Mouse (Mus musculus) cortical plate, adult 2 months (tissue): Measurements from ENCODE around the gene Macrod2. TPM values are rescaled to one million over a fixed set of nuclear protein-coding genes. Genes with fewer than 3 reads are reported as not detected.

Experiments used
- H3K27ac ChIP-seq: fragments of 200-500 bp; 2 replicates; pipeline ENCODE4 v1.5.1; 2012; ENCODE audit warnings: low read length, control low read depth, inconsistent platforms; ENCODE audit not compliant: insufficient read depth
- H3K4me1 ChIP-seq: fragments of 200-500 bp; 2 replicates; pipeline ENCODE4 v1.6.1; 2011; ENCODE audit warnings: low read length; ENCODE audit not compliant: control insufficient read depth, insufficient read depth
- H3K4me3 ChIP-seq: fragments of 200-500 bp; 2 replicates; pipeline ENCODE4 v1.5.1; 2011; ENCODE audit warnings: mild to moderate bottlenecking, low read length, control low read depth; ENCODE audit not compliant: insufficient read depth
- CTCF ChIP-seq: fragments of 200-500 bp; IDR thresholded peaks from 2 replicates; pipeline ENCODE4 v1.5.1; 2011; ENCODE audit warnings: mild to moderate bottlenecking, control low read depth, low read length; ENCODE audit not compliant: insufficient read depth; ENCODE audit errors: extremely low read depth
- POLR2A ChIP-seq: fragments of 200-500 bp; IDR thresholded peaks from 2 replicates; pipeline ENCODE4 v1.6.1; 2011; ENCODE audit warnings: mild to moderate bottlenecking, low read length, control low read depth; ENCODE audit not compliant: insufficient read depth; ENCODE audit errors: extremely low read depth
- polyA plus RNA-seq: library from polyadenylated mRNA; depleted of rRNA; stranded (reverse); fragments of >200 nt; gene quantifications from 2 replicates; pipeline ENCODE4 v1.2.3, GENCODE M21; 2012

Gene Macrod2
- polyA plus RNA-seq, 1 experiment = 20.3 TPM

DNA sequence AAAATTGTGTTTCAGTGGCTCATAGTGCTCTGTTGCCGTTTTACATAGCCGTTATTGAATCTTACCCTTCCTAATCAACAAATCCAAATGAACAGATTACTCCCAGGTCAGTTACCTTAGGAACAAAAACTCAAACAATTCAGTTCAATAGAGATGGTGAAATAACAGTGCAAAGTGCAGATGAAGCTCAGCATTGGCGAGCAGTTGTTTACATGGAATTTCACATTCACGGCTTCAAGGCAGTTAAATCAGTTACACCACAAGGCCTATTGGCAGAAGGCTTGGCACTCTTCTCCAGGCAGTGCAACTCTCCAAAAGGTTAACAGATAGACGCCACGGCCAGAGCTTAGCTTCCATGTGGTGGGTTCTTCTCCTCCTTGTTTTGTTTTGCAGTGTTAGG lies 377.7 kb downstream of the Macrod2 start:
- H3K4me1 ChIP-seq = peaks cover 4% of the 10 kb centered on the region

DNA sequence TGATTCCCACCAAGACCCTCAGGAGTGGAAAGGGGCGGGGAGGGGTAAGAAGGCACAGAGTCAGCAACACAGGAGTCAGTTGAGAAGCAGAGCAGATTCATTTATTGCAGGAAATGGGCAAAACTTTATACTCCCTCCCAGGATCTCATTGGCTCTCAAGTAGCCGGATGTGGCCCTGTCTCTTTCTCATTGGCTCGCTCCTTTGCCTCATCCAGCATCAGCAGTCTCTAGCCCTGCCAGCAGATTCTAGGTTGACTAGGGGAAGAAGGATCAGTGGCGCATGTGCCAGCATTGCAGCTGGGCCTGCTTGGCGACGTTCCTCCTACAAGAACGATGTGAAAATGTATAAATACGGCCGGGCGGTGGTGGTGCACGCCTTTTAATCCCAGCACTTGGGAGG lies 378.3 kb downstream of the Macrod2 start:
- Histone ChIP-seq H3K27ac (no peak overlapping the region), H3K4me1 (peaks cover 4% of the 10 kb centered on the region), H3K4me3 (no peak overlapping the region)
- TF ChIP-seq CTCF (no peak), POLR2A (no peak)

More for the DNA sequence above, 377.7 kb downstream of the Macrod2 start:
- no peak for TF ChIP-seq CTCF
- no peak for TF ChIP-seq POLR2A
- Histone ChIP-seq H3K27ac (no peak overlapping the region), H3K4me3 (no peak overlapping the region)

DNA sequence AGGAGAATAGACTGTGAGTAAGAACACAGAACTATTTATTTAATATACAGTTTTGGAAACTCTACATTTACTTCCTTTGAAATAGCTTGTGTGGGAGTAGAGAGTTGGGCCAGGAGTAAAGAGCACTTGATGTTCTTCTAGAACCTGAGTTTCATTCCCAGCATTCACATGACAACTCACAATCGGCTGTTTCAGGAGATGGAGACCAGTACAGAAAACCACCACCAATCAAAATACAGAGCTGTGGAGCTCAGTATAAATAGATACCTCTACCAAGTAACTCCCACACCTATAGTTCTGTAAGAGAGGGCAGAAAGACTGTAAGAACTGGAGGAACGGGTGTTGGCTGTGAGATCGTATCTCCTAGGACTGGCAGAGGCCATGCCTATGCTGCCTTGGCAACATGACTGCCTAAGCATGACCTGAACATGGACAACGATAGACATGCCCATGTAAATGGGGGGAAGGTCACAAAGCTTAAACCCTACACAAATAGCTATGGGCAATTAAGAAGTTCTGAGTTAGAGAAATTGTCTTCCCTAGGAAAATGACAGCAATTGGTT lies 379.8 kb downstream of the Macrod2 start:
- TF ChIP-seq CTCF (no peak), POLR2A (no peak)
- Histone ChIP-seq H3K27ac (no peak overlapping the region), H3K4me1 (peaks cover 4% of the 10 kb centered on the region), H3K4me3 (no peak overlapping the region)

DNA sequence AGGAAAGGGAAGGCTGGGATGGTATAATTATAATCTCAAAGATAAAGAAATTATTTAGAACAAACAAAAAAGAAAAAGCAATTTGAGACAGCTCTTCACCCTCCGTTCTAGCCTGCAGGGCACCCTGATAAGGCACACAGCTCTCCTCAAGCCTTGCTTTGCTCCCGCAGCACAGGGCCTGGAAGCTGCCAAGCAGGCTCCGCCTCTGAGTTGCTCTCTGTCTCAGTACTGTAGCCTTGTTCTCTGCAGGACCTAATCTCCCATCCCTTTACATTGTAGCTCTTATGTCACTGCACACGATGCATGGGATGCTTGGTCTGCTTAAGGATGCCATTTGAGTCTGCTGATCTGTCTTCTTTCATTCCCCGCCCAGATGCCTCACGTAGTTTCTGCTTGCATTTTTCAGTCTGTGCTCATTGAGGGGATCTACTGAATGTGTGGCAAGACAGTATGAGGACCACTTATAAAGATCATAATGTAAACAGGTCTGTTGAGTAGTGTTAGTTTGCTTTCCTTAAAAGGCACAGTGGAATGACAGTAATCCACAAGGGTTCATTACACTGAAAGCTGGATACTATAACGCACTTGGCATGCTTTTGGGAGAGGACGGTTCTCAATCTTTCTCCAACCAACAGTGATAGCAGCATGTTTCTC lies 380.5 kb downstream of the Macrod2 start:
- Histone ChIP-seq H3K27ac (no peak overlapping the region), H3K4me3 (no peak overlapping the region), H3K4me1 (peaks cover 4% of the 10 kb centered on the region)
- TF ChIP-seq CTCF (no peak), POLR2A (no peak)

DNA sequence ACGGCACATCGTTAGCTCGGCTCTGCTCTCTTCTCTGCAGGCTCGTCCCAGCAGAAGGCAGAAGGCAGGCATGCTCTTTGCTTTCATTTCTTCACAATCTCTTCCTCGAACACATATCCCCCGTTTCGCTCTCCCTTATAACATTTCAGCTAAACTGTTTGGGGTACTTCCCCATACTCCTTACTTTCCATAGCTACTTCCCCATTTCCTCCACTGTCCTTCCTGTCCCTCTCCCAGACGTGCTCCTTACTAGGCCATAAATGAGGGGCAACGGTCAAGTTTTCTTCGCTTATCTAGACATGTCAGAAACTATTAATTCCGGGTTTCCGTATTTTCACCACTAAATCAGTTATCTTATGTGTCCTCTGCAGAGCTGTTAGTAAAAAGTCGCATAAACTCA lies 383.1 kb downstream of the Macrod2 start:
- Histone ChIP-seq H3K27ac (no peak overlapping the region), H3K4me1 (peaks cover 4% of the 10 kb centered on the region), H3K4me3 (no peak overlapping the region)
- no peak for TF ChIP-seq POLR2A
- no peak for TF ChIP-seq CTCF

DNA sequence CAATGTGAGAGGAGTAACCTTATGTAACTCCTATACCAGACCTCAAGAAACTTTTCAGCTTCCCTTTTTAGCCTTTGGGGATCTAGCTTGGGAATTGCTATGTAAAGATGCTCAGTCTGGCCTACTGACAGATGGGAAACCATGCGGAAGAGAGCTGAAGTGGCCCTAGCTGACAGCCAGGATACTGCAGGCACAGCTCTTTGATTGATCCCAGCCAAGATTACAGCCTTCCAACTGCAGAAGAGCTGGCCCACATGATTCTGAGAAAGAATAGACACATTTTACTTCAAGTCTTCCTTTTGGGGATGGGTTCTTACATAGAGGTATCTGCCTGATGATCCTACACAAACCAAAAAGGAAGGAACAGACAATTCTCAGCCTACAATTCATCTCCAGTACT lies 387.9 kb downstream of the Macrod2 start:
- H3K4me1 ChIP-seq = no peaks in the 10 kb centered on the region
- H3K27ac ChIP-seq = no peak overlapping the region
- TF ChIP-seq POLR2A (no peak), CTCF (peak; percentile 26; the same call in 1 of the 2 replicates)
- no peak overlapping the region for H3K4me3 ChIP-seq

DNA sequence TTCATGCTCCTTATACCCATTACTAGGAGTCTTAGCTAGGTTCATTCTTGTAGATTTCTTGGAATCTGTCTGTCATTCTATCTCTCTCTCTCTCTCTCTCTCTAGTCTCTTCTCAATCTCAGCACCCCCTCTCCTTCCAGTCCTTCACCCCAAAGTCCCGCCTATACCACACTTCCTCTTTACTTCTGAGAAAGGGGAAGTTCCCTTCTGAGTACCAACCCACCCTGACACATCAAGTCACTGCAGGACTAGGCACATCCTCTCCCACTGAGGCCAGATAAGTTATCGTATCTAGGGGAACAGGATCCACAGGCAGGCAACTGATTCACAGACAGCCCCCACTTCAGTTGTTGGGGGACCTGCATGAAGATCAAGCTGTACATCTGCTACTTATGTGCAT lies 389.5 kb downstream of the Macrod2 start:
- TF ChIP-seq POLR2A (no peak), CTCF (no peak)
- H3K4me3 ChIP-seq = no peak overlapping the region
- H3K4me1 ChIP-seq = no peaks in the 10 kb centered on the region
- no peak overlapping the region for H3K27ac ChIP-seq

DNA sequence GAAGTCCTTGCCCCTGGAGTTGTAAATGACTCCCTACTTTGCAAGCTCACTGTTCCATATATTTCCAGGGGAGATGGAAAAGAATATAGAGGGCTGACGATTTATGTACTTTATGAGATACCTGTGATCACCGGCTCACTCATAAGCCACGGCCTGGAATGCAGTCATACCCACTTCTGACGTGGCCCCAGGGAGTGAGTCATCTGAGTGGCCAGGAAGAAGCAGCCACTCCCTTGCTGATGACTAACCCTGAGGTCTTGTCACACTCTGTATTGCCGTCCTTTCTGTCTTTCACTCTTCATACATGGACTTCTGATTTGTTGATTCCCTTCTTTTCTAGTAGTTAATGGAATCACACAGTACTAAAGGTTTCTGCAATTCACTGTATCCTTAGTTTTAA lies 395.3 kb downstream of the Macrod2 start:
- H3K4me1 ChIP-seq = no peaks in the 10 kb centered on the region
- H3K4me3 ChIP-seq = no peak overlapping the region
- TF ChIP-seq POLR2A (no peak), CTCF (no peak)
- H3K27ac ChIP-seq = no peak overlapping the region

DNA sequence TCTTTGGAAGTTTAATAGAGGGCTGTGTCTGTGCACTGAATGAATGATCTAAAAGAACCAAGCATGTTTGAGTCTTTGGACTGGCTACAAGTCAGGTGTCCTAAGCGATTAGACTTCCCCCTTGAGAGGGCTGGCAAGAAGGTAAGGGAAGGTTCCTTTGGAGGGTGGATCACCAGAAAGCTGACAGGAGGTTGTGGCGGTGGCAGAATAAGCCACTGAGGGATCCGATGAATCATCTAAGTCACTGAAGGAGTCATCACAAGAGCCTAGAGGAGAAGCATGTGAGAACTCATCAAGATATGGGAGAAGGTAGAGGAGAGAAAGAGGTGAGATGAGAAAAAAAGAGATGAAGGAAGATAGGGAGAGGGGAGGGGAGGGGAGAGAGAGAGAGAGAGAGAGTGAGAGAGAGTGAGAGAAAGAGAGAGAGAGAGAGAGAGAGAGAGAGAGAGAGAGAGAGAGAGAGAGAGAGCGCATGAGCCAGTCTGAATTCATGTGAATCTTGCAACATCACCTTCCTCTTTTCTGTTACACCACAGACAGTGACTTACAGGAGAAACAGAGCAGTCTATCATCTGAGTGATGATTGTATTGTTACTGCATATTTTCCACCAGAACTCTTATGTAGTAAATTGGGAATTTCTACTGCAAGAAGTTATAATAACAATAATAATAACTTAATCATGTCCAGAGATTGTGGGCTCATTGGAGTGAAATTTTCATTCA lies 398.9 kb downstream of the Macrod2 start:
- Histone ChIP-seq H3K4me3 (no peak overlapping the region), H3K4me1 (no peaks in the 10 kb centered on the region), H3K27ac (no peak overlapping the region)
- TF ChIP-seq POLR2A = no peak
- TF ChIP-seq CTCF = no peak

DNA sequence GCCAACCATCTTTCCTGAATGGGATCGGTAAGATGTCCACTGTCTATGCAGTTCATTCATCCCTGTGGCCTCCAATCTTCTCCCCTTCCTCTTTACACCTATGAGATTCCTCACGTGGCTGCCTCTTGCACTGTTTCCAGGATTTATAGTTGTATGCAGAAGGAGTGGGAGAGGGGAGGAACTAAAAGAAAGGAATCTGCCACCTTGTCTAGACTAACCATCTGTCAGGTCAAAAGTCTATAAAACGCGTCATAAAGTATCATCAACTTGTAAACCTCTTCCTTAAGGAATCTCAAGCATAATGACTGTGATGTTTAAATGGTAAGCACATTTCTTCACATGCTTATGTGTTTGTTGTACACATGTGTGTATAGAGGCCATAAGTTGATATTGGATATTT lies 416.6 kb downstream of the Macrod2 start:
- Histone ChIP-seq H3K4me3 (no peak overlapping the region), H3K27ac (no peak overlapping the region), H3K4me1 (no peaks in the 10 kb centered on the region)
- TF ChIP-seq POLR2A (no peak), CTCF (no peak)
